Mouse (Mus musculus) kidney, embryonic 14.5 days (tissue): Measurements from ENCODE around the gene Cds2. TPM values are rescaled to one million over a fixed set of nuclear protein-coding genes. Genes with fewer than 3 reads are reported as not detected.

Experiments used
- ATAC-seq: fragments of 200-750 bp; cut with Nextera tagmentation; 2 replicates; pipeline ENCODE4 v1.8.0; 2017; ENCODE audit warnings: moderate number of reproducible peaks, mild to moderate bottlenecking, moderate TSS enrichment, moderate library complexity; ENCODE audit not compliant: low FRiP score, low TSS enrichment
- H3K27ac ChIP-seq: fragments of 300-500 bp; sonication (generic); 2 replicates; pipeline ENCODE4 v1.5.1; 2014; ENCODE audit warnings: low read depth, mild to moderate bottlenecking, low read length, moderate library complexity, mixed read lengths
- H3K27me3 ChIP-seq: fragments of 300-500 bp; sonication (generic); 2 replicates; pipeline ENCODE4 v1.6.1; 2014; ENCODE audit warnings: mild to moderate bottlenecking, low read length; ENCODE audit not compliant: control insufficient read depth, insufficient read depth
- H3K36me3 ChIP-seq: fragments of 300-500 bp; sonication (generic); 2 replicates; pipeline ENCODE4 v1.6.1; 2014; ENCODE audit warnings: low read length, mixed read lengths; ENCODE audit not compliant: control insufficient read depth, insufficient read depth
- H3K4me1 ChIP-seq: fragments of 300-500 bp; sonication (generic); 2 replicates; pipeline ENCODE4 v1.6.1; 2014; ENCODE audit warnings: low read length, mixed read lengths; ENCODE audit not compliant: control insufficient read depth, insufficient read depth
- H3K4me2 ChIP-seq: fragments of 300-500 bp; sonication (generic); replicated peaks from 2 replicates; pipeline ENCODE4 v1.6.1; 2014; ENCODE audit warnings: low read depth, mild to moderate bottlenecking, low read length
- H3K4me3 ChIP-seq: fragments of 300-500 bp; sonication (generic); 2 replicates; pipeline ENCODE4 v1.5.1; 2014; ENCODE audit warnings: mild to moderate bottlenecking, low read length
- H3K9ac ChIP-seq: fragments of 300-500 bp; sonication (generic); 2 replicates; pipeline ENCODE4 v1.6.1; 2014; ENCODE audit warnings: low read depth, mild to moderate bottlenecking, low read length, moderate library complexity
- H3K9me3 ChIP-seq: fragments of 300-500 bp; sonication (generic); 2 replicates; pipeline ENCODE4 v1.6.1; 2016; ENCODE audit warnings: low read length; ENCODE audit not compliant: control insufficient read depth
- WGBS: fragments of 180-500 bp; shearing (Covaris S2); extraction: QIAGEN DNeasy Blood & Tissue Kit; methylation state at CpG from one replicate; pipeline ENCODE4 v1.1.7; 2014; 5-methylcytosine and 5-hydroxymethylcytosine counted together
- polyA plus RNA-seq: library from polyadenylated mRNA; unstranded; fragments of >200 nt; fragmentation: Nextera tagmentation; extraction: Ambion mirVana; gene quantifications from 2 replicates; pipeline ENCODE4 v1.2.1, GENCODE M21; 2014

Gene Cds2
- polyA plus RNA-seq, 1 experiment from 2014 or later = 24.4 TPM

- peak; percentile 80 for ATAC-seq
- WGBS = 39% methylated on average over 8 of the region's 8 CpGs
- no peak overlapping the region for H3K27ac ChIP-seq
- H3K36me3 ChIP-seq = no peaks in the 10 kb centered on the region
- no peaks in the 10 kb centered on the region for H3K4me1 ChIP-seq
- H3K4me3 ChIP-seq = no peak overlapping the region
- H3K4me2 ChIP-seq = no peak overlapping the region
- no peaks in the 10 kb centered on the region for H3K27me3 ChIP-seq
- H3K9ac ChIP-seq = no peak overlapping the region
- H3K9me3 ChIP-seq = no peaks in the 10 kb centered on the region
Observed at GRCm38 (mm10) chr2:132316041-132316808, 53.3 kb downstream of the Cds2 start.

GRCm38 (mm10) chr2:132317178-132317577 is 54.2 kb downstream of the Cds2 start:
- Histone ChIP-seq H3K27ac (no peak overlapping the region), H3K9me3 (no peaks in the 10 kb centered on the region), H3K4me3 (no peak overlapping the region), H3K4me2 (no peak overlapping the region), H3K27me3 (no peaks in the 10 kb centered on the region), H3K36me3 (no peaks in the 10 kb centered on the region), H3K4me1 (no peaks in the 10 kb centered on the region), H3K9ac (no peak overlapping the region)
- 90% methylated on average over 1 of the region's 1 CpGs for WGBS
- ATAC-seq = no peak

- Histone ChIP-seq H3K4me2 (no peak overlapping the region), H3K27ac (no peak overlapping the region), H3K4me3 (no peak overlapping the region), H3K9me3 (no peaks in the 10 kb centered on the region), H3K27me3 (no peaks in the 10 kb centered on the region), H3K9ac (no peak overlapping the region), H3K4me1 (no peaks in the 10 kb centered on the region), H3K36me3 (no peaks in the 10 kb centered on the region)
- ATAC-seq = no peak
- 65% methylated on average over 5 of the region's 5 CpGs for WGBS
Observed at GRCm38 (mm10) chr2:132320516-132320915, 57.6 kb downstream of the Cds2 start.

DNA sequence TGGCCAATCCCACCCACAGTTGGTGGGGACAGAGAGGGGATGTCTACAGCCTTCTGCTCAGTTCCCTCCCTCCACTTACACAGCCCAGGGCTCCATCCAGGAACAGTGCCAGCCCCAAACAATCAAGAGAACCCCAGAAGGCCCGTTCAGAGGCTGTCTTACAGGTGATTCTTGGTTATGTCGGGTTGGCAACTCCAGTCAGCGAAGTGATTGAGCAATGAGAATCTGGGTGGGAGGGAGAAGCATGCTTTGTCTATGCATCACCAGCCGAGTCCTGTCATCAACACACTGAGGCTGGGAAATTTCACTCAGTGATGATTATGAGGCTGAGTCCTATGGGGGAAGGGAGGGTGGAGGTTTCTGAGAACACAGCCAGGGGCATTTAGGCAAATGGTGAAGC is 60.6 kb downstream of the Cds2 start:
- WGBS = 71% methylated on average over 4 of the region's 4 CpGs
- no peak for ATAC-seq

GRCm38 (mm10) chr2:132337202-132337601 is 74.3 kb downstream of the Cds2 start:
- Histone ChIP-seq H3K9me3 (no peaks in the 10 kb centered on the region), H3K9ac (no peak overlapping the region), H3K27ac (no peak overlapping the region), H3K4me1 (no peaks in the 10 kb centered on the region), H3K27me3 (no peaks in the 10 kb centered on the region), H3K4me2 (no peak overlapping the region), H3K36me3 (no peaks in the 10 kb centered on the region), H3K4me3 (no peak overlapping the region)
- 87% methylated on average over 2 of the region's 2 CpGs for WGBS
- ATAC-seq = no peak

More for the DNA sequence above, 60.6 kb downstream of the Cds2 start:
- H3K9me3 ChIP-seq = no peaks in the 10 kb centered on the region
- H3K9ac ChIP-seq = no peak overlapping the region
- no peaks in the 10 kb centered on the region for H3K36me3 ChIP-seq
- H3K27me3 ChIP-seq = no peaks in the 10 kb centered on the region
- H3K27ac ChIP-seq = no peak overlapping the region
- H3K4me3 ChIP-seq = no peak overlapping the region
- H3K4me2 ChIP-seq = no peak overlapping the region
- no peaks in the 10 kb centered on the region for H3K4me1 ChIP-seq

DNA sequence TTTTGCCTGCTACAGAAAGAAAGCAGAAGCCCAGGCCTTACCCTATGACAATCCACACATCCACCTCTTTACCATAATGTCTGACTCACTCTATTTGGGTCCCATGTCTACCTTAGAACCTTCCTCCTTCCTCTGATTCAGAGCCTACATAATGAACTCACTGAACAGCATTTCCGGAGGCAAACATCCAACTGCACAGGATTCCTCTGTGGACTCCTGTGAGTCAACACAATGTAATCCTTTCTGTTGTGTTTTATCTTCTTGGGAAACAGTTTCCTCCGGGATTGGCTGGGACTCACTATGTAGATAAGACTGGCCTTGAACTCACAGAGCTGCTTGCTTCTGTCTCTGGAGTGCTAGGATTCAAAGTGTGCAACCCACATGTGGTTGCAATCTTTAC is 77.4 kb downstream of the Cds2 start:
- Histone ChIP-seq H3K36me3 (no peaks in the 10 kb centered on the region), H3K27me3 (no peaks in the 10 kb centered on the region)
- no peak for ATAC-seq

DNA sequence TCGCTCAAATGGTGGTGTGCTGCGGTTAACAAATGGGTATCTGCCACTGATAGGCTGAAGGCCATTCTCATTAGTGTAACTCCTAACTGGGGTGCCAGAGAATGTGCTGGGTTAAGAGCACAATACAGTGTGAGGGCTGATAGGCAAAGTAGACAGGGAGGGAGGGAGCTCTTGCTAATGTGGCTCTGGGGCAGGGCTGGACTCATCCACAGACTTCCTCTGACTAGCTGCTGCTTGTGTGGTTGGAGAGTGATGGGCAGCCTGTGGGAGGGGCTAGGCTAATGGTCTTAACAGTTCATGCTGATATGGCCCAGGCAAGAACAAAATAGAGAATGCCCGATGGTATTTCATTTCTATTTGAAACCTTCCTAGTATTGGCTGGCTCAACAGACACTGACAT is 78.3 kb downstream of the Cds2 start:
- WGBS = 87% methylated on average over 3 of the region's 3 CpGs
- no peaks in the 10 kb centered on the region for H3K9me3 ChIP-seq
- no peaks in the 10 kb centered on the region for H3K4me1 ChIP-seq

More for the DNA sequence above, 77.4 kb downstream of the Cds2 start:
- no peak overlapping the region for H3K4me3 ChIP-seq
- H3K4me1 ChIP-seq = no peaks in the 10 kb centered on the region
- no peak overlapping the region for H3K4me2 ChIP-seq
- no peak overlapping the region for H3K27ac ChIP-seq
- H3K9me3 ChIP-seq = no peaks in the 10 kb centered on the region
- no peak overlapping the region for H3K9ac ChIP-seq
- 73% methylated on average over 2 of the region's 2 CpGs for WGBS

DNA sequence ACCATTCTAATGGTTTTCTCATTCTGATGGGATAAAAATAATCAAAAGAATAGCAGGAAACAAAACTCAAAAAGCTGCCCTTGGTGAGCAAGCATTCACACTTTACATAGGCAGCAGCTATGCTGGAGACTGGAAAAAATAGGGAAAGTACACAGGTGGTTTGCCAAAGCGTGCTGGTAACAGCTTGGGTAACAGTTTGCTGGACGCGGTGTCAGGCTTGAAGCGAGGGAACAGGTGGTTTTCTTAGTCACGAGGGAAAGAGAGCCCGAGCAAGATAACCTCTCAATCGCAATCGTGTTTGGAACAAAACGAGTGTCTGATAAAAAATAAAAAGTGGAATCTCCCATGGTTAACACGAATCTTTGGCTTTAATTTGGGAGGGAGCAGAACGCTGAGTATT is 80.9 kb downstream of the Cds2 start:
- Histone ChIP-seq H3K4me1 (no peaks in the 10 kb centered on the region), H3K9me3 (no peaks in the 10 kb centered on the region), H3K27me3 (no peaks in the 10 kb centered on the region), H3K36me3 (no peaks in the 10 kb centered on the region), H3K4me2 (no peak overlapping the region), H3K4me3 (no peak overlapping the region), H3K9ac (no peak overlapping the region), H3K27ac (no peak overlapping the region)
- 91% methylated on average over 11 of the region's 11 CpGs for WGBS
- no peak for ATAC-seq

More for the DNA sequence above, 78.3 kb downstream of the Cds2 start:
- Histone ChIP-seq H3K4me2 (no peak overlapping the region), H3K36me3 (no peaks in the 10 kb centered on the region), H3K27me3 (no peaks in the 10 kb centered on the region), H3K4me3 (no peak overlapping the region), H3K9ac (no peak overlapping the region), H3K27ac (no peak overlapping the region)
- ATAC-seq = no peak
